Mouse (Mus musculus) bone marrow macrophage, adult 2 months (primary cell): ENCODE results near the gene 9230112D13Rik. TPM values are rescaled to one million over a fixed set of nuclear protein-coding genes. Genes with fewer than 3 reads are reported as not detected.
A peak's percentile ranks its signal among the peaks of the same experiment; 100 is the strongest.

Experiments used
- H3K27ac ChIP-seq: 2 replicates; pipeline ENCODE4 v1.5.1; 2012; ENCODE audit warnings: low read depth, low read length; ENCODE audit not compliant: insufficient read depth
- H3K4me1 ChIP-seq: 2 replicates; pipeline ENCODE4 v1.6.1; 2012; ENCODE audit warnings: low read length; ENCODE audit not compliant: control insufficient read depth, insufficient read depth
- H3K4me3 ChIP-seq: 2 replicates; pipeline ENCODE4 v1.5.1; 2012; ENCODE audit warnings: mild to moderate bottlenecking, low read length, moderate library complexity; ENCODE audit not compliant: insufficient read depth
- CTCF ChIP-seq: IDR thresholded peaks from 2 replicates; pipeline ENCODE4 v1.5.1; 2012; ENCODE audit warnings: low read depth, mild to moderate bottlenecking, low read length, moderate library complexity
- POLR2A ChIP-seq: IDR thresholded peaks from 2 replicates; pipeline ENCODE4 v1.6.1; 2012; ENCODE audit warnings: mild to moderate bottlenecking, low read depth, low read length, borderline replicate concordance
- polyA plus RNA-seq: library from polyadenylated mRNA; stranded (reverse); fragments of >200 nt; gene quantifications from 2 replicates; pipeline ENCODE4 v1.2.4, GENCODE M21; 2012; ENCODE audit not compliant: missing spikeins, insufficient read depth, insufficient read length

Gene 9230112D13Rik
- polyA plus RNA-seq, 1 experiment: not detected

DNA sequence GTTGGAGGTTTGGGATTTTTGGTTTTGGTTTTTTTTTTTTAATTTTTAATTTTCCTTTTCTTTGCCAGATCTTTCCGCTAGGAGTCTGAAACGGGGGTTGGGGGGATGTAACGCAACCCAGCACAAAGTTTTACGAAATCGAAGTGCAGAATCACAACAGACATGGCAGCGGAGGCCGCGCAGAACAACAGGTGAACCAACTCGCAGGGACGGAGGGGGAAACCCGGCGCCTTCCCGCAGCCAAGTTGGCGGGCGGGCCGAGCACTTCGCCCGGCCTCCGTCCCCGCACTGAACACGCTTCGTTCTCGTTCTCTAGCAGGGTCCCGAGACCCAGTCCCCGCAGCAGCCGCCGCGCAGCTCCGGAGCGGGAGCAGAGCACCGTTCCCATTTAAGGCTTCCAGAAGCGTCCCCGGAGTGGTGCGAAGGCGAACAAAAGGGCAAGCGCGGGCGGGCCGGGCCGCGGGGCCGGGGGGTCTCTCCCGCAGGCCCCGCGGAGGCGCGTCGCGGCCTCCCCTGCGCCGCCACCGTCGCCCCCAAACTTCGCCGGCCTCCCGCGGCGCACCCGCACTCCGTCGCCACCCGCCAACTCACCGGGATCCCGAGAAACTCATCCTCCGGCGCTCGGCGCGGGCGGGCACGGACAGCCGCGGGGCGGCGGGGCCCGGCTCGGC is 20.7 kb downstream of the 9230112D13Rik start:
- peak overlapping the region; percentile 77 for H3K27ac ChIP-seq
- peaks cover 25% of the 10 kb centered on the region for H3K4me1 ChIP-seq
- TF ChIP-seq POLR2A: no peak
- peak overlapping the region; percentile 95 for H3K4me3 ChIP-seq

GRCm38 (mm10) chr14:34501447-34501803 is 21.2 kb downstream of the 9230112D13Rik start:
- H3K27ac ChIP-seq: peak overlapping the region; percentile 77
- peaks cover 25% of the 10 kb centered on the region for H3K4me1 ChIP-seq
- TF ChIP-seq CTCF (no peak), POLR2A (no peak)
- peak overlapping the region; percentile 95 for H3K4me3 ChIP-seq

- peaks cover 29% of the 10 kb centered on the region for H3K4me1 ChIP-seq
- no peak overlapping the region for H3K4me3 ChIP-seq
- TF ChIP-seq POLR2A (no peak), CTCF (no peak)
- no peak overlapping the region for H3K27ac ChIP-seq
Observed at GRCm38 (mm10) chr14:34500309-34500708, 22.3 kb downstream of the 9230112D13Rik start.

DNA sequence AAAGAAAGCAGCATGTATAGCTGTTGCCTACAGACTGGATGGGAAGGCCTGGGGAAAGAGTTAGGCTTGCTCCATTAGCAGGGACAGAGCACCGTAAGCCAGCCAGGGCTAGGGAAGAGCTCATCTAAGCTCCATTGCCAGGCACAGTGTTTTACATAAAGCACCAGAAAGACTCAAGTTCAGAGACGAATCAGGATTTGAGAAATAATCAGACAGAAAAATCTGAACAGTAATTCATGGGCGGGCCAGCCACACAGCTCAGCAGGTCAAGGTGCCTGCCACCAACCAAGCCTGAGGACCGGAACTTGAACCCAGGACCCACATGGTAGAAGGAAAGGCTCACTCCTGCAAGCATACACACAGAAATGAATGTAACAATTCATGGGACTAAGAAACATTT is 22.9 kb downstream of the 9230112D13Rik start:
- Histone ChIP-seq H3K4me3 (no peak overlapping the region), H3K27ac (no peak overlapping the region), H3K4me1 (peaks cover 30% of the 10 kb centered on the region)
- TF ChIP-seq CTCF (no peak), POLR2A (no peak)

GRCm38 (mm10) chr14:34497346-34497745 is 25.3 kb downstream of the 9230112D13Rik start:
- H3K4me1 ChIP-seq: peaks cover 41% of the 10 kb centered on the region
- peak overlapping the region; percentile 45 for H3K27ac ChIP-seq
- TF ChIP-seq CTCF: no peak
- TF ChIP-seq POLR2A: no peak
- H3K4me3 ChIP-seq: no peak overlapping the region

- H3K27ac ChIP-seq: peak overlapping the region; percentile 8; the same call in 1 of the 2 replicates
- H3K4me1 ChIP-seq: peaks cover 52% of the 10 kb centered on the region
- TF ChIP-seq CTCF (no peak), POLR2A (no peak)
- H3K4me3 ChIP-seq: no peak overlapping the region
Observed at GRCm38 (mm10) chr14:34493682-34494081, 28.9 kb downstream of the 9230112D13Rik start.

GRCm38 (mm10) chr14:34492688-34493087 is 29.9 kb downstream of the 9230112D13Rik start:
- Histone ChIP-seq H3K27ac (peak overlapping the region; percentile 31; the same call in 1 of the 2 replicates), H3K4me3 (no peak overlapping the region), H3K4me1 (peaks cover 55% of the 10 kb centered on the region)
- TF ChIP-seq POLR2A (no peak), CTCF (no peak)

DNA sequence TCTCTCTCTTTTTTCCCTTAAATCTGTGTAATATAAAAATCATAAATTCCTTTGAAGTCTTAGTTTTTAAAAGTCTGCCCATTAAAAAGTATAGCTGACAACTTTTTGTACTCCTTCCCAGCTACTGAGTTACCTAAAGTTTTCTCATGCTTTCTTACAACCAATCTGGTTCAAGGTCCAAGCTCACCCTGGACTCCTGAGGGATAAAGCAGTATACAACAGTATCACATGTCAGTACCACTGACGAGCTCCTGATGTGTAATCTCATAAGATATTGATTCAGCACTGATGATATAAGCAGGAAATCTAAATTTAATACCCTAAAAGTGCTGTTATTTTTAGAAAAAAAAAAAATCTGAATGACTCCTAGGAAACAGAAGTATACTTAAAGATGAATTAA is 31.6 kb downstream of the 9230112D13Rik start:
- TF ChIP-seq POLR2A (no peak), CTCF (no peak)
- H3K4me1 ChIP-seq: peaks cover 55% of the 10 kb centered on the region
- no peak overlapping the region for H3K4me3 ChIP-seq
- no peak overlapping the region for H3K27ac ChIP-seq

DNA sequence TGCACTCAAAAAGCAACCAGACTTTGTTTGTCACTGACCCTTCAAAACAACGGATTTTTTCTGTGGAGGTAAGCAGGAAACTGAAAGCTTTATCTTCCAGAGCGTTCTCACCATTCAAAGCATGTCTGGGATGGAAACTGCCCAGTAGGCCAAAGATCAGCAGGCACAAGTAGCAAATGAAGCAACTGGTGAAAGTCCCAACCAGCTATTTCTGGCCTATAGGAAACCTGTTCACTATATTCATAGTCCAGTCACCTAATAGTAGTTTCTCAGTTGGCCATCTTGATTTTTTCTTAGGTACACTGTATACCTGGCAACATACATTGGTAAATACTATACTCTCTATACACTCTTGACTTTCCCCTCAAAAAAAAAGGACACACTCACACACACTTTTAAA is 32.7 kb downstream of the 9230112D13Rik start:
- peaks cover 60% of the 10 kb centered on the region for H3K4me1 ChIP-seq
- peak overlapping the region; percentile 57 for H3K27ac ChIP-seq
- TF ChIP-seq POLR2A (no peak), CTCF (no peak)
- H3K4me3 ChIP-seq: no peak overlapping the region

GRCm38 (mm10) chr14:34486169-34486568 is 36.4 kb downstream of the 9230112D13Rik start:
- H3K4me1 ChIP-seq: peaks cover 43% of the 10 kb centered on the region
- TF ChIP-seq POLR2A (no peak), CTCF (no peak)
- H3K27ac ChIP-seq: no peak overlapping the region
- H3K4me3 ChIP-seq: no peak overlapping the region
